Comparison of ENCODE assay signal across 8 mouse cellular contexts in the genomic region with DNA sequence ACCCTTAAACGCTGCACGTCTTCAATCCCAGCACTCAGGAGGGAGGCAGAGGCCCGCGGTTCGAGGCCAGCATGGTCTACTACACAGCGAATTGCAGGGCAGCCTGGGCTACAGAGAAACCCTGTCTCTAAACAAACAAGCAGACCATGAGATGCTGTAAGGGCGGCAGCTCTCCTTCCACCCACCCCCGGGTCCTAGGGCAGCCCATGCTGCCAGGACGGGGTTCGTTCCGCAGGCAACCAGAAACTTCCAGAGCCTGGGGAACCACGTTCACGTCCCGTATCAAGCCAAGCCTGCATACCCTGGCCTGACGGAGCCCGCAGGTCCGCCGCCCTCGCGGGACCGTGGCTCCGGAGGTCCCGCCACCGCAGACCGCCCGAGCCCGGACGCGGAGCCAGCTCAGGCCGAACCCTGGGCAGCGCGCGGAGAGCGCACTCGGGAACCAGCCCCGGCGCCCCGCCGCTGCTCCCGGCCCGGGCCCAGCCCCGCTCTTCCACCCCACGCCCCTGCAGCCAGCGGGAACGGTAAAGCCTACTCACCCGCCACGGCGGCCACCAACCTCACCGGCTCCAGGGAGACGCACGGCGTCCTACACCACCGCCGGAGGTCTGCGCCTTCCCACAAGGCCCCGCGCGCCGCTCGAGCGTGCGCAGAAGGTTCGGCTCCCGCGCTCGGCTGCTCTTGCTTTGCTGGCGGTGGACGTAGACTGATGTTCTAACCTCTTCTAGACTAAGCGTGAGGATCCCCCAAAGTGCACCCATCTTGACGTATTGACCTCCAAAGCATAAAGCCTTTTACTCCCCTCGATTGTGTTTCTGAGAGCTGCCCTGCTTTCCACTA. TPM values are rescaled to one million over a fixed set of nuclear protein-coding genes. Genes with fewer than 3 reads are reported as not detected.
DNase-seq lines count a peak whose midpoint lies in the region; ATAC-seq and TF ChIP-seq lines count a peak whose summit lies in the region.

A gene (minus strand): TSS at position 615 of the 840 bp plus-strand sequence.

- DNase-seq in 3134 (ENCODE audit: extremely low read depth, insufficient read length, low spot score): peak; percentile 84
- peak; percentile 91 for DNase-seq in adrenal gland, postnatal 25 days
- peak; percentile 89 for DNase-seq in embryonic facial prominence, embryonic 11.5 days (ENCODE audit: low spot score)
- peak; percentile 98 for DNase-seq in heart, adult 11 months
- peak; percentile 90 for DNase-seq in kidney, adult 18-20 months
- DNase-seq in limb, embryonic 10.5 days (ENCODE audit: low spot score): peak; percentile 91

- WGBS in embryonic facial prominence, embryonic 11.5 days: under 1% methylated on average over 68 of the region's 71 CpGs
- WGBS in limb, embryonic 10.5 days: under 1% methylated on average over 71 of the region's 71 CpGs
- WGBS in midbrain, embryonic 12.5 days: under 1% methylated on average over 59 of the region's 71 CpGs
- WGBS in small intestine, adult 2 months: under 1% methylated on average over 71 of the region's 71 CpGs

- TF ChIP-seq CTCF in small intestine, adult 2 months (IDR thresholded peaks at IDR 0.05; ENCODE audit: extremely low read depth, insufficient read length, insufficient replicate concordance, low read depth, low read length): no peak

- H3K9ac ChIP-seq in embryonic facial prominence, embryonic 11.5 days (replicated peaks; ENCODE audit: low read length): peak within 1 kb of the TSS; percentile 97
- H3K9ac ChIP-seq in midbrain, embryonic 12.5 days (replicated peaks): peak within 1 kb of the TSS; percentile 97

- no peaks in the 10 kb centered on the region for H3K27me3 ChIP-seq in embryonic facial prominence, embryonic 11.5 days (ENCODE audit: control insufficient read depth, insufficient read depth, low read length)
- H3K27me3 ChIP-seq in limb, embryonic 10.5 days (ENCODE audit: low read depth, poor library complexity, severe bottlenecking): no peaks in the 10 kb centered on the region
- H3K27me3 ChIP-seq in midbrain, embryonic 12.5 days: no peaks in the 10 kb centered on the region
- no peaks in the 10 kb centered on the region for H3K27me3 ChIP-seq in small intestine, adult 2 months (ENCODE audit: control insufficient read depth, insufficient read depth, low read length)

- TF ChIP-seq POLR2A in small intestine, adult 2 months (IDR thresholded peaks at IDR 0.05; ENCODE audit: low read depth, low read length): peak; percentile 71

- H3K4me2 ChIP-seq in embryonic facial prominence, embryonic 11.5 days (ENCODE audit: low read depth, low read length): peak within 1 kb of the TSS; percentile 53
- H3K4me2 ChIP-seq in midbrain, embryonic 12.5 days (replicated peaks): peak within 1 kb of the TSS; percentile 80

- no peaks in the 10 kb centered on the region for H3K9me3 ChIP-seq in embryonic facial prominence, embryonic 11.5 days (replicated peaks; ENCODE audit: control insufficient read depth, low read length)
- no peaks in the 10 kb centered on the region for H3K9me3 ChIP-seq in limb, embryonic 10.5 days (replicated peaks)
- H3K9me3 ChIP-seq in midbrain, embryonic 12.5 days: no peaks in the 10 kb centered on the region

- H3K4me3 ChIP-seq in embryonic facial prominence, embryonic 11.5 days (ENCODE audit: low read depth, low read length): peak within 1 kb of the TSS; percentile 97
- peak within 1 kb of the TSS; percentile 97 for H3K4me3 ChIP-seq in limb, embryonic 10.5 days
- peak within 1 kb of the TSS; percentile 98 for H3K4me3 ChIP-seq in midbrain, embryonic 12.5 days
- peak within 1 kb of the TSS; percentile 93 for H3K4me3 ChIP-seq in small intestine, adult 2 months (ENCODE audit: low read depth, low read length)

- no peaks in the 10 kb centered on the region for H3K4me1 ChIP-seq in embryonic facial prominence, embryonic 11.5 days (ENCODE audit: control insufficient read depth, insufficient read depth, low read length)
- peaks cover 13% of the 10 kb centered on the region for H3K4me1 ChIP-seq in limb, embryonic 10.5 days
- peaks cover 16% of the 10 kb centered on the region for H3K4me1 ChIP-seq in midbrain, embryonic 12.5 days
- no peaks in the 10 kb centered on the region for H3K4me1 ChIP-seq in small intestine, adult 2 months (ENCODE audit: control insufficient read depth, insufficient read depth, insufficient read length, low read length)

- ATAC-seq in embryonic facial prominence, embryonic 11.5 days (replicated peaks; ENCODE audit: insufficient number of reproducible peaks, low FRiP score, low TSS enrichment, low read depth): peak; percentile 89
- ATAC-seq in midbrain, embryonic 12.5 days (ENCODE audit: low FRiP score, low read depth): peak; percentile 93

- 0 out of 2 replicates have a peak, but pooled peaks cover 2% of the 10 kb centered on the region for H3K36me3 ChIP-seq in embryonic facial prominence, embryonic 11.5 days (replicated peaks; ENCODE audit: control insufficient read depth, insufficient read depth, low read depth, low read length)
- peaks cover 33% of the 10 kb centered on the region for H3K36me3 ChIP-seq in limb, embryonic 10.5 days
- H3K36me3 ChIP-seq in midbrain, embryonic 12.5 days: peaks cover 27% of the 10 kb centered on the region
- H3K36me3 ChIP-seq in small intestine, adult 2 months (ENCODE audit: control insufficient read depth, insufficient read depth, low read length): peaks cover 10% of the 10 kb centered on the region

- peak within 1 kb of the TSS; percentile 41; the same call in 1 of the 2 replicates for H3K27ac ChIP-seq in embryonic facial prominence, embryonic 11.5 days (replicated peaks; ENCODE audit: low read depth, low read length)
- peak within 1 kb of the TSS; percentile 92 for H3K27ac ChIP-seq in limb, embryonic 10.5 days
- H3K27ac ChIP-seq in midbrain, embryonic 12.5 days (replicated peaks): peak within 1 kb of the TSS; percentile 66
- no peak within 1 kb of the TSS for H3K27ac ChIP-seq in small intestine, adult 2 months (ENCODE audit: insufficient read depth, low read depth, low read length)

RNA-seq across cellular contexts. Expression of the gene that starts here (rescaled TPM):
- 20.1 and 25.4 TPM in 2 replicates for total RNA-seq in adrenal gland, postnatal 25 days (2021)
- polyA plus RNA-seq in embryonic facial prominence, embryonic 11.5 days (2014; fragmentation: Nextera tagmentation; extraction: Ambion mirVana): 54.7 and 54.9 TPM in 2 replicates
- 36.2 and 36.3 TPM in 2 replicates for polyA plus RNA-seq in limb, embryonic 10.5 days (2016; fragmentation: Nextera tagmentation; extraction: Ambion mirVana)
- polyA plus RNA-seq in midbrain, embryonic 12.5 days (2016; fragmentation: Nextera tagmentation; extraction: Ambion mirVana): 40.2 and 40.9 TPM in 2 replicates
- polyA plus RNA-seq in small intestine, adult 2 months (2012; rRNA removed): 0.55 and 0.63 TPM in 2 replicates

Comparison
In these comparisons a context has a peak if more than half of its experiments do, and no peak if none do; other contexts are left out.
1. RNA of the gene that starts here (polyA plus RNA-seq): 54.7 to 54.9 TPM in embryonic facial prominence, embryonic 11.5 days, 40.2 to 40.9 TPM in midbrain, embryonic 12.5 days and 36.2 to 36.3 TPM in limb, embryonic 10.5 days; 0.55 to 0.63 TPM in small intestine, adult 2 months; every median in the first group is over 10 times any median in the second.
2. Peak in every context shown above with its lines, with median percentiles within 50 percentile points of each other: DNase-seq and H3K4me3 ChIP-seq.